ENCODE assay signal across 10 mouse cellular contexts in the genomic region with DNA sequence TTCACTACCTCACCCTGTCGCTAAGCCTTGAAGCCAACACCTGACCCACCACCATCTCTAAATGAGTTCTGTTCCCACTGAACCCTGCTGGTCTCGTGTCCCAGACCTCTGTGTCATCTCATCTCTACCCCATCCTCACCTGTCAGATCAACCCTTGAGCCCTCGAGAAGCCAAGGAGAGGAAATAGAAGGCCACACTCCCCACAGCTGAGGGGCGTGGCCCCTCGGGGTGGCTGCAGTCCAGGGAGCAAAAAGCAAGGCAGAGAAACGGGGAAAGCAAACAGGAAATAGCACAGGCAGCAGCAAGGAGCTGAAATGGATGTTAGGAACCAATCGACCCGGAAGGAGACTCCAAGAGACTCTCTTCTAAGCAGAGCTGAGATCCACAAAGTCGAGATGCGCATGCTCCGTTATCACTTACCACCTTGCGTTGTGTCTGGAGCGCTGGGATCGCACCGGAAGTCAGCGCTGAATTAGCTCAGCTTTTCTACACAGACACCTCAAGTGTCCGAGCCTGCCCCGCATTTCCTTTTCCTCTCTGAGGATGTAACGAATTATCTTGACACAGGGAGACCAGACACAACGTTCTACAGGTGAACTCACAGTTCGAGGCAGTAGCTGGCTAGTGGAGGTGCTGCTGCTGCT. TPM values are rescaled to one million over a fixed set of nuclear protein-coding genes. Genes with fewer than 3 reads are reported as not detected.
A peak's percentile ranks its signal among the peaks of the same experiment; 100 is the strongest.
DNase-seq lines count a peak whose midpoint lies in the region; ATAC-seq and TF ChIP-seq lines count a peak whose summit lies in the region.
"Had no signal": no experiment of that assay in that cellular context is flagged by ENCODE, and none has a peak within 500 bp of the region (broad histone marks: within the 10 kb centered on the region; RNA-seq: fewer than 3 reads in every experiment).

No protein-coding gene starts in this region.

- WGBS in stomach, embryonic 14.5 days, result 39% methylated on average over 21 of the region's 21 CpGs
- 62% methylated on average over 21 of the region's 21 CpGs for WGBS in midbrain, embryonic 13.5 days

- no peaks in the 10 kb centered on the region for H3K27me3 ChIP-seq in stomach, embryonic 14.5 days (ENCODE audit: control insufficient read depth, insufficient read depth, low read length)
- H3K27me3 ChIP-seq in midbrain, embryonic 13.5 days, result 0 out of 2 replicates have a peak, but pooled peaks cover 3% of the 10 kb centered on the region
- H3K27me3 ChIP-seq: forebrain, embryonic 13.5 days; neural tube, embryonic 12.5 days had no signal

- in situ Hi-C loops in ES-E14 (cut with MboI; ENCODE audit: low sequenced_read_pairs in 2 of 2, unreplicated experiment in 2 of 2), result loop anchor here in 1 of 2 experiments (10.0 kb wide), 1 partner anchor 567 kb away; no protein-coding TSS in a partner anchor

- H3K36me3 ChIP-seq in ES-E14 (ENCODE audit: control insufficient read depth, insufficient read depth, low read length, poor library complexity, severe bottlenecking), result no peaks in the 10 kb centered on the region
- no peaks in the 10 kb centered on the region for H3K36me3 ChIP-seq in stomach, embryonic 14.5 days (ENCODE audit: control insufficient read depth, insufficient read depth, low read length)
- H3K36me3 ChIP-seq in midbrain, embryonic 13.5 days, result no peaks in the 10 kb centered on the region
- H3K36me3 ChIP-seq: neural tube, embryonic 12.5 days had no signal

- DNase-seq in layer of hippocampus, adult 2 months (ENCODE audit: low spot score in 2 of 2), result no peak
- DNase-seq in layer of hippocampus, adult 9-11 months, result no peak
- DNase-seq in ES-E14 (ENCODE audit: low read depth, low spot score), result no peak
- no peak for DNase-seq in left cerebral cortex, adult 11 months (ENCODE audit: low spot score)
- DNase-seq: kidney, postnatal 10 days had no signal

- H3K4me2 ChIP-seq in stomach, embryonic 14.5 days (replicated peaks; ENCODE audit: low read depth, low read length), result peak overlapping the region; percentile 18; the same call in 1 of the 2 replicates
- H3K4me2 ChIP-seq in midbrain, embryonic 13.5 days (replicated peaks), result no peak overlapping the region
- H3K4me2 ChIP-seq: forebrain, embryonic 13.5 days; neural tube, embryonic 12.5 days had no signal

- no peak for TF ChIP-seq CTCF in layer of hippocampus, adult 2 months (conservative IDR thresholded peaks at IDR 0.05)
- TF ChIP-seq CTCF in cortical plate, adult 2 months (IDR thresholded peaks at IDR 0.05; ENCODE audit: extremely low read depth, insufficient read depth, low read length), result no peak

- ATAC-seq in stomach, embryonic 14.5 days (ENCODE audit: insufficient number of reproducible peaks, insufficient read depth, low FRiP score, low read depth), result no peak
- ATAC-seq in midbrain, embryonic 13.5 days, result no peak
- ATAC-seq: forebrain, embryonic 13.5 days had no signal

- H3K4me1 ChIP-seq in ES-E14 (ENCODE audit: control insufficient read depth in 2 of 2, insufficient read depth in 2 of 2, low read length in 2 of 2, poor library complexity in 1 of 2), result peaks cover 0 to 11% of the 10 kb centered on the region in 2 experiments; a peak in 1 of 4 replicates
- H3K4me1 ChIP-seq in cortical plate, adult 2 months (ENCODE audit: control insufficient read depth, insufficient read depth, low read length), result peaks cover 5% of the 10 kb centered on the region; the same call in 1 of the 2 replicates
- 0 out of 2 replicates have a peak, but pooled peaks cover 7% of the 10 kb centered on the region for H3K4me1 ChIP-seq in stomach, embryonic 14.5 days (ENCODE audit: control insufficient read depth, insufficient read depth, low read length)
- H3K4me1 ChIP-seq in midbrain, embryonic 13.5 days (replicated peaks), result peaks cover 11% of the 10 kb centered on the region

- no peaks in the 10 kb centered on the region for H3K9me3 ChIP-seq in ES-E14 (ENCODE audit: control insufficient read depth, insufficient read depth, low read depth, low read length)
- H3K9me3 ChIP-seq in stomach, embryonic 14.5 days (ENCODE audit: control insufficient read depth, low read depth, low read length), result no peaks in the 10 kb centered on the region
- no peaks in the 10 kb centered on the region for H3K9me3 ChIP-seq in midbrain, embryonic 13.5 days
- H3K9me3 ChIP-seq: forebrain, embryonic 13.5 days; neural tube, embryonic 12.5 days had no signal

- no peak overlapping the region for H3K4me3 ChIP-seq in layer of hippocampus, adult 2 months
- peak overlapping the region; percentile 20 to 38; a peak in 3 of 4 replicates for H3K4me3 ChIP-seq in ES-E14 (ENCODE audit: insufficient read depth in 1 of 2, low read depth in 1 of 2, low read length in 2 of 2, poor library complexity in 1 of 2, severe bottlenecking in 1 of 2)
- no peak overlapping the region for H3K4me3 ChIP-seq in cortical plate, adult 2 months (ENCODE audit: insufficient read depth, low read length)
- H3K4me3 ChIP-seq in stomach, embryonic 14.5 days (ENCODE audit: low read depth, low read length), result no peak overlapping the region
- H3K4me3 ChIP-seq in midbrain, embryonic 13.5 days (replicated peaks), result no peak overlapping the region
- H3K4me3 ChIP-seq: forebrain, embryonic 13.5 days; neural tube, embryonic 12.5 days had no signal

- peak overlapping the region; percentile 90 for H3K27ac ChIP-seq in layer of hippocampus, adult 2 months
- H3K27ac ChIP-seq in ES-E14 (ENCODE audit: insufficient read depth, low read depth, low read length, poor library complexity, severe bottlenecking), result no peak overlapping the region
- H3K27ac ChIP-seq in cortical plate, adult 2 months (ENCODE audit: insufficient read depth, low read length), result 0 out of 2 replicates have a peak overlapping the region, but pooled peaks have one; percentile 43
- no peak overlapping the region for H3K27ac ChIP-seq in stomach, embryonic 14.5 days (ENCODE audit: low read length)
- H3K27ac ChIP-seq in midbrain, embryonic 13.5 days, result no peak overlapping the region
- H3K27ac ChIP-seq: forebrain, embryonic 13.5 days; neural tube, embryonic 12.5 days had no signal

- no peak for TF ChIP-seq POLR2A in cortical plate, adult 2 months (IDR thresholded peaks at IDR 0.05; ENCODE audit: extremely low read depth, insufficient read depth, low read length)

- peak overlapping the region; percentile 64; the same call in 1 of the 2 replicates for H3K9ac ChIP-seq in ES-E14 (ENCODE audit: insufficient read depth, low read depth, low read length, poor library complexity, severe bottlenecking)
- no peak overlapping the region for H3K9ac ChIP-seq in stomach, embryonic 14.5 days (replicated peaks; ENCODE audit: low read depth, low read length)
- H3K9ac ChIP-seq in midbrain, embryonic 13.5 days (replicated peaks), result no peak overlapping the region
- H3K9ac ChIP-seq: forebrain, embryonic 13.5 days; neural tube, embryonic 12.5 days had no signal

TF ChIP-seq in ES-E14, 5 proteins besides CTCF, POLR2A, EP300 and RAD21:
- TF ChIP-seq ZC3H11A (IDR thresholded peaks at IDR 0.05; ENCODE audit: borderline replicate concordance, low read depth, low read length) (no peak), MAFK (IDR thresholded peaks at IDR 0.05; ENCODE audit: insufficient read depth, low read depth, low read length) (no peak), CHD2 (IDR thresholded peaks at IDR 0.05; ENCODE audit: low read depth, low read length) (no peak), ZNF384 (IDR thresholded peaks at IDR 0.05; ENCODE audit: low read depth, low read length) (no peak), HCFC1 (IDR thresholded peaks at IDR 0.05; ENCODE audit: borderline replicate concordance, insufficient read depth, low read length) (no peak)

RNA-seq across cellular contexts. Expression of a gene that starts 18.4 kb away (rescaled TPM):
- total RNA-seq in layer of hippocampus, adult 2 months (2021), result 10 to 100 TPM; 41.8 to 48.0 TPM
- 22.1 and 29.6 TPM in 2 replicates for total RNA-seq in ES-E14 (2012; rRNA removed)
- 72.5 and 72.7 TPM in 2 replicates for polyA plus RNA-seq in cortical plate, adult 2 months (2012; rRNA removed)
- 45.8 and 52.6 TPM in 2 replicates for polyA plus RNA-seq in stomach, embryonic 14.5 days (2014; fragmentation: Nextera tagmentation; extraction: Ambion mirVana)
- 64.0 and 65.7 TPM in 2 replicates for polyA plus RNA-seq in midbrain, embryonic 13.5 days (2015; fragmentation: Nextera tagmentation; extraction: Ambion mirVana)

Comparison
In these comparisons a context has a peak if more than half of its experiments do, and no peak if none do; other contexts are left out.
1. H3K27ac ChIP-seq: peak in layer of hippocampus, adult 2 months (single experiment) and cortical plate, adult 2 months (single experiment); none in ES-E14 (single experiment), stomach, embryonic 14.5 days (single experiment) and midbrain, embryonic 13.5 days (single experiment).
2. H3K4me3 ChIP-seq: peak in ES-E14 (2 of 2); none in layer of hippocampus, adult 2 months (single experiment), cortical plate, adult 2 months (single experiment), stomach, embryonic 14.5 days (single experiment) and midbrain, embryonic 13.5 days (single experiment).